Mouse (Mus musculus): ENCODE measurements around the gene Sash1. TPM values are rescaled to one million over a fixed set of nuclear protein-coding genes. Genes with fewer than 3 reads are reported as not detected.

The Sash1 gene
- total and polyA plus RNA-seq, 3 experiments, result 0.16 TPM; not detected in 2

GRCm38 (mm10) chr10:8881736-8882135 lies 4.1 kb downstream of the Sash1 start:
- TF ChIP-seq GATA1 (IDR thresholded peaks at IDR 0.05; ENCODE audit: borderline replicate concordance, low read length) (no peak), TAL1 (conservative IDR thresholded peaks at IDR 0.05; ENCODE audit: low read depth, low read length) (no peak), CTCF (IDR thresholded peaks at IDR 0.05; ENCODE audit: low read depth, low read length) (no peak), POLR2AphosphoS5 (IDR thresholded peaks at IDR 0.05; ENCODE audit: insufficient replicate concordance, low read depth, low read length) (no peak), GATA2 (IDR thresholded peaks at IDR 0.05; ENCODE audit: borderline replicate concordance, low read depth, low read length) (no peak)
- no peak overlapping the region for H3K4me3 ChIP-seq (ENCODE audit: low read depth, low read length)
- no peaks in the 10 kb centered on the region for H3K4me1 ChIP-seq (ENCODE audit: insufficient read depth, low read depth, low read length)
- no peaks in the 10 kb centered on the region for H3K36me3 ChIP-seq (replicated peaks)
- H3K27me3 ChIP-seq (ENCODE audit: insufficient read depth, low read length), result no peaks in the 10 kb centered on the region
- ATAC-seq (ENCODE audit: extremely low read depth, insufficient number of reproducible peaks, low FRiP score, poor library complexity, severe bottlenecking), result no peak
- H3K9me3 ChIP-seq (replicated peaks), result peaks cover 32% of the 10 kb centered on the region
- DNase-seq (ENCODE audit: low spot score), result no peak

- TF ChIP-seq GATA2 (IDR thresholded peaks at IDR 0.05; ENCODE audit: borderline replicate concordance, low read depth, low read length) (no peak), POLR2AphosphoS5 (IDR thresholded peaks at IDR 0.05; ENCODE audit: insufficient replicate concordance, low read depth, low read length) (no peak), TAL1 (conservative IDR thresholded peaks at IDR 0.05; ENCODE audit: low read depth, low read length) (no peak), GATA1 (IDR thresholded peaks at IDR 0.05; ENCODE audit: borderline replicate concordance, low read length) (no peak)
- Histone ChIP-seq H3K4me3 (ENCODE audit: low read depth, low read length) (no peak overlapping the region), H3K9me3 (replicated peaks) (peaks cover 29% of the 10 kb centered on the region), H3K4me1 (ENCODE audit: insufficient read depth, low read depth, low read length) (no peaks in the 10 kb centered on the region), H3K36me3 (replicated peaks) (no peaks in the 10 kb centered on the region), H3K27me3 (ENCODE audit: insufficient read depth, low read length) (no peaks in the 10 kb centered on the region)
- no peak for ATAC-seq (ENCODE audit: extremely low read depth, insufficient number of reproducible peaks, low FRiP score, poor library complexity, severe bottlenecking)
- no peak for DNase-seq (ENCODE audit: low spot score)
Observed at GRCm38 (mm10) chr10:8880950-8881675, 4.8 kb downstream of the Sash1 start.

- ATAC-seq (ENCODE audit: extremely low read depth, insufficient number of reproducible peaks, low FRiP score, poor library complexity, severe bottlenecking), result no peak
- TF ChIP-seq CTCF (IDR thresholded peaks at IDR 0.05; ENCODE audit: low read depth, low read length) (no peak), GATA1 (IDR thresholded peaks at IDR 0.05; ENCODE audit: borderline replicate concordance, low read length) (no peak), GATA2 (IDR thresholded peaks at IDR 0.05; ENCODE audit: borderline replicate concordance, low read depth, low read length) (no peak), POLR2AphosphoS5 (IDR thresholded peaks at IDR 0.05; ENCODE audit: insufficient replicate concordance, low read depth, low read length) (no peak), TAL1 (conservative IDR thresholded peaks at IDR 0.05; ENCODE audit: low read depth, low read length) (no peak)
- H3K36me3 ChIP-seq (replicated peaks), result no peaks in the 10 kb centered on the region
Observed at GRCm38 (mm10) chr10:8878824-8879223, 7.0 kb downstream of the Sash1 start.

GRCm38 (mm10) chr10:8878381-8878780 lies 7.5 kb downstream of the Sash1 start:
- no peaks in the 10 kb centered on the region for H3K36me3 ChIP-seq (replicated peaks)
- no peak for TF ChIP-seq GATA1 (IDR thresholded peaks at IDR 0.05; ENCODE audit: borderline replicate concordance, low read length)
- no peak for TF ChIP-seq GATA2 (IDR thresholded peaks at IDR 0.05; ENCODE audit: borderline replicate concordance, low read depth, low read length)
- no peak for TF ChIP-seq TAL1 (conservative IDR thresholded peaks at IDR 0.05; ENCODE audit: low read depth, low read length)
- no peak for TF ChIP-seq POLR2AphosphoS5 (IDR thresholded peaks at IDR 0.05; ENCODE audit: insufficient replicate concordance, low read depth, low read length)
- no peak for TF ChIP-seq CTCF (IDR thresholded peaks at IDR 0.05; ENCODE audit: low read depth, low read length)
- H3K4me3 ChIP-seq (ENCODE audit: low read depth, low read length), result no peak overlapping the region
- H3K9me3 ChIP-seq (replicated peaks), result peaks cover 27% of the 10 kb centered on the region
- DNase-seq (ENCODE audit: low spot score) (no peak), ATAC-seq (ENCODE audit: extremely low read depth, insufficient number of reproducible peaks, low FRiP score, poor library complexity, severe bottlenecking) (no peak)
- H3K27me3 ChIP-seq (ENCODE audit: insufficient read depth, low read length), result no peaks in the 10 kb centered on the region
- no peaks in the 10 kb centered on the region for H3K4me1 ChIP-seq (ENCODE audit: insufficient read depth, low read depth, low read length)

More at GRCm38 (mm10) chr10:8878824-8879223, 7.0 kb downstream of the Sash1 start:
- H3K4me1 ChIP-seq (ENCODE audit: insufficient read depth, low read depth, low read length), result no peaks in the 10 kb centered on the region
- peaks cover 25% of the 10 kb centered on the region for H3K9me3 ChIP-seq (replicated peaks)
- H3K4me3 ChIP-seq (ENCODE audit: low read depth, low read length), result no peak overlapping the region
- no peaks in the 10 kb centered on the region for H3K27me3 ChIP-seq (ENCODE audit: insufficient read depth, low read length)
- DNase-seq (ENCODE audit: low spot score), result no peak

GRCm38 (mm10) chr10:8873631-8874370 lies 12.1 kb downstream of the Sash1 start:
- Histone ChIP-seq H3K27me3 (ENCODE audit: insufficient read depth, low read length) (no peaks in the 10 kb centered on the region), H3K9me3 (replicated peaks) (peaks cover 27% of the 10 kb centered on the region), H3K36me3 (replicated peaks) (no peaks in the 10 kb centered on the region), H3K4me3 (ENCODE audit: low read depth, low read length) (no peak overlapping the region), H3K4me1 (ENCODE audit: insufficient read depth, low read depth, low read length) (no peaks in the 10 kb centered on the region)
- DNase-seq (ENCODE audit: low spot score) (no peak), ATAC-seq (ENCODE audit: extremely low read depth, insufficient number of reproducible peaks, low FRiP score, poor library complexity, severe bottlenecking) (no peak)
- TF ChIP-seq GATA2 (IDR thresholded peaks at IDR 0.05; ENCODE audit: borderline replicate concordance, low read depth, low read length) (no peak), GATA1 (IDR thresholded peaks at IDR 0.05; ENCODE audit: borderline replicate concordance, low read length) (no peak), CTCF (IDR thresholded peaks at IDR 0.05; ENCODE audit: low read depth, low read length) (no peak), TAL1 (conservative IDR thresholded peaks at IDR 0.05; ENCODE audit: low read depth, low read length) (no peak), POLR2AphosphoS5 (IDR thresholded peaks at IDR 0.05; ENCODE audit: insufficient replicate concordance, low read depth, low read length) (no peak)

- no peak for ATAC-seq (ENCODE audit: extremely low read depth, insufficient number of reproducible peaks, low FRiP score, poor library complexity, severe bottlenecking)
- Histone ChIP-seq H3K4me1 (ENCODE audit: insufficient read depth, low read depth, low read length) (no peaks in the 10 kb centered on the region), H3K9me3 (replicated peaks) (peaks cover 25% of the 10 kb centered on the region), H3K4me3 (ENCODE audit: low read depth, low read length) (no peak overlapping the region), H3K27me3 (ENCODE audit: insufficient read depth, low read length) (no peaks in the 10 kb centered on the region), H3K36me3 (replicated peaks) (no peaks in the 10 kb centered on the region)
- DNase-seq (ENCODE audit: low spot score), result no peak
- no peak for TF ChIP-seq GATA1 (IDR thresholded peaks at IDR 0.05; ENCODE audit: borderline replicate concordance, low read length)
- TF ChIP-seq CTCF (IDR thresholded peaks at IDR 0.05; ENCODE audit: low read depth, low read length), result no peak
- no peak for TF ChIP-seq POLR2AphosphoS5 (IDR thresholded peaks at IDR 0.05; ENCODE audit: insufficient replicate concordance, low read depth, low read length)
- TF ChIP-seq TAL1 (conservative IDR thresholded peaks at IDR 0.05; ENCODE audit: low read depth, low read length), result no peak
- no peak for TF ChIP-seq GATA2 (IDR thresholded peaks at IDR 0.05; ENCODE audit: borderline replicate concordance, low read depth, low read length)
Observed at GRCm38 (mm10) chr10:8872788-8873187, 13.1 kb downstream of the Sash1 start.

All from G1E (cell line).